Comparison of ENCODE assay signal across 8 mouse cellular contexts in the genomic region with DNA sequence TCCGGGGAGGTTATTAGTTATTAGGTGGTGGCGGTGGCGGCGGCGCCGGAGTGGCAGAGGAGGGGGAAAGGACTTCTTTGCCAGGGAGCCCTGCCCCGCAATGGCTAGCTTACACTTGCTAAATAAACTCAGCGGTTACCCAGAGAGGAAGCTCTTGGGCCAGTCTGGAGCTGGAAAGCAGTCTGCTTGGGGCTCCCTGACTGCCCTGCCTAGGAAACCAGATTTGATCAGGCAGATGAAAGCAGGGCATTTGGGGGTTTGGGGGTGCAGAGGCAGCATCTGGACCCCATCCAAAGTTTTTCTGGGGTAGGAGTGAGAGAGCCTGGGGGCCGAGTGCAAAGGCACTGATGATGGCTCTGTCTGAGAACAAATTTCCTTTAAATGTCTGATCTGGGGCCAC. TPM values are rescaled to one million over a fixed set of nuclear protein-coding genes. Genes with fewer than 3 reads are reported as not detected.
DNase-seq lines count a peak whose midpoint lies in the region; ATAC-seq and TF ChIP-seq lines count a peak whose summit lies in the region.

No protein-coding gene starts in this region.

- no peaks in the 10 kb centered on the region for H3K9me3 ChIP-seq in kidney, postnatal 0 days (replicated peaks; ENCODE audit: low read length)
- H3K9me3 ChIP-seq in embryonic facial prominence, embryonic 11.5 days (replicated peaks; ENCODE audit: control insufficient read depth, low read length), result no peaks in the 10 kb centered on the region
- no peaks in the 10 kb centered on the region for H3K9me3 ChIP-seq in hindbrain, embryonic 15.5 days
- H3K9me3 ChIP-seq in midbrain, embryonic 14.5 days (ENCODE audit: control insufficient read depth, low read length), result no peaks in the 10 kb centered on the region

- peaks cover 15% of the 10 kb centered on the region; the same call in 1 of the 2 replicates for H3K27me3 ChIP-seq in kidney, postnatal 0 days (ENCODE audit: insufficient read depth, low read length)
- H3K27me3 ChIP-seq in embryonic facial prominence, embryonic 11.5 days (ENCODE audit: control insufficient read depth, insufficient read depth, low read length), result 0 out of 2 replicates have a peak, but pooled peaks cover 3% of the 10 kb centered on the region
- peaks cover 8% of the 10 kb centered on the region for H3K27me3 ChIP-seq in hindbrain, embryonic 15.5 days
- H3K27me3 ChIP-seq in midbrain, embryonic 14.5 days (ENCODE audit: control insufficient read depth, insufficient read depth, low read length), result peaks cover 13% of the 10 kb centered on the region; the same call in 1 of the 2 replicates

- 4% methylated on average over 9 of the region's 9 CpGs for WGBS in kidney, postnatal 0 days
- under 1% methylated on average over 9 of the region's 9 CpGs for WGBS in embryonic facial prominence, embryonic 11.5 days
- 4% methylated on average over 9 of the region's 9 CpGs for WGBS in hindbrain, embryonic 15.5 days
- WGBS in midbrain, embryonic 14.5 days, result 4% methylated on average over 8 of the region's 9 CpGs

- 0 out of 2 replicates have a peak overlapping the region, but pooled peaks have one; percentile 6 for H3K9ac ChIP-seq in kidney, postnatal 0 days (ENCODE audit: low read depth, low read length)
- H3K9ac ChIP-seq in embryonic facial prominence, embryonic 11.5 days (replicated peaks; ENCODE audit: low read length), result peak overlapping the region; percentile 58
- peak overlapping the region; percentile 21 for H3K9ac ChIP-seq in hindbrain, embryonic 15.5 days
- H3K9ac ChIP-seq in midbrain, embryonic 14.5 days (replicated peaks; ENCODE audit: low read length), result 0 out of 2 replicates have a peak overlapping the region, but pooled peaks have one; percentile 34

- peak overlapping the region; percentile 60 for H3K4me2 ChIP-seq in kidney, postnatal 0 days (ENCODE audit: low read length)
- H3K4me2 ChIP-seq in embryonic facial prominence, embryonic 11.5 days (ENCODE audit: low read depth, low read length), result peak overlapping the region; percentile 67
- peak overlapping the region; percentile 70 for H3K4me2 ChIP-seq in hindbrain, embryonic 15.5 days
- H3K4me2 ChIP-seq in midbrain, embryonic 14.5 days (ENCODE audit: low read length), result peak overlapping the region; percentile 60

- H3K4me3 ChIP-seq in kidney, postnatal 0 days (replicated peaks; ENCODE audit: low read depth, low read length), result peak overlapping the region; percentile 34
- H3K4me3 ChIP-seq in embryonic facial prominence, embryonic 11.5 days (ENCODE audit: low read depth, low read length), result peak overlapping the region; percentile 42
- H3K4me3 ChIP-seq in hindbrain, embryonic 15.5 days, result peak overlapping the region; percentile 36
- H3K4me3 ChIP-seq in midbrain, embryonic 14.5 days (replicated peaks; ENCODE audit: low read depth, low read length), result peak overlapping the region; percentile 32

- DNase-seq in kidney, postnatal 0 days (ENCODE audit: low spot score), result no peak
- DNase-seq in kidney, adult 8-10 months, result no peak
- peak; percentile 13 for DNase-seq in embryonic facial prominence, embryonic 11.5 days (ENCODE audit: low spot score)
- peak; percentile 28 for DNase-seq in midbrain, embryonic 14.5 days
- no peak for DNase-seq in right cerebral cortex, postnatal 36 days (ENCODE audit: low spot score in 2 of 2)
- no peak for DNase-seq in B cell, adult 2 months
- no peak for DNase-seq in thymus, postnatal 14 days

- no peak overlapping the region for H3K27ac ChIP-seq in kidney, postnatal 0 days
- H3K27ac ChIP-seq in embryonic facial prominence, embryonic 11.5 days (replicated peaks; ENCODE audit: low read depth, low read length), result no peak overlapping the region
- no peak overlapping the region for H3K27ac ChIP-seq in hindbrain, embryonic 15.5 days (replicated peaks)
- H3K27ac ChIP-seq in midbrain, embryonic 14.5 days (replicated peaks; ENCODE audit: low read depth, low read length), result no peak overlapping the region

- ATAC-seq in kidney, postnatal 0 days (replicated peaks; ENCODE audit: low FRiP score, low read depth), result no peak
- no peak for ATAC-seq in embryonic facial prominence, embryonic 11.5 days (replicated peaks; ENCODE audit: insufficient number of reproducible peaks, low FRiP score, low TSS enrichment, low read depth)
- peak; percentile 51 for ATAC-seq in hindbrain, embryonic 15.5 days (ENCODE audit: low FRiP score, low read depth)
- ATAC-seq in midbrain, embryonic 14.5 days (ENCODE audit: low FRiP score, low TSS enrichment), result no peak; the same call in 1 of the 2 replicates

- H3K4me1 ChIP-seq in kidney, postnatal 0 days (replicated peaks; ENCODE audit: insufficient read depth, low read length), result no peaks in the 10 kb centered on the region
- H3K4me1 ChIP-seq in embryonic facial prominence, embryonic 11.5 days (ENCODE audit: control insufficient read depth, insufficient read depth, low read length), result no peaks in the 10 kb centered on the region
- H3K4me1 ChIP-seq in hindbrain, embryonic 15.5 days (replicated peaks), result peaks cover 14% of the 10 kb centered on the region
- peaks cover 9% of the 10 kb centered on the region for H3K4me1 ChIP-seq in midbrain, embryonic 14.5 days (ENCODE audit: control insufficient read depth, insufficient read depth, low read length)

- no peaks in the 10 kb centered on the region for H3K36me3 ChIP-seq in kidney, postnatal 0 days (ENCODE audit: insufficient read depth, low read length)
- H3K36me3 ChIP-seq in embryonic facial prominence, embryonic 11.5 days (replicated peaks; ENCODE audit: control insufficient read depth, insufficient read depth, low read depth, low read length), result no peaks in the 10 kb centered on the region
- no peaks in the 10 kb centered on the region for H3K36me3 ChIP-seq in hindbrain, embryonic 15.5 days
- no peaks in the 10 kb centered on the region for H3K36me3 ChIP-seq in midbrain, embryonic 14.5 days (ENCODE audit: control insufficient read depth, insufficient read depth, low read length)

- no peak for TF ChIP-seq CTCF in kidney, postnatal 0 days (IDR thresholded peaks at IDR 0.05; ENCODE audit: low read depth)

RNA-seq across cellular contexts. Expression of a gene that starts 6.1 kb away (rescaled TPM):
- 0.33 and 0.47 TPM in 2 replicates for polyA plus RNA-seq in kidney, postnatal 0 days (2015; fragmentation: Nextera tagmentation; extraction: Ambion mirVana)
- polyA plus RNA-seq in embryonic facial prominence, embryonic 11.5 days (2014; fragmentation: Nextera tagmentation; extraction: Ambion mirVana), result 4.4 and 4.5 TPM in 2 replicates
- 1.5 TPM in 2 replicates for polyA plus RNA-seq in hindbrain, embryonic 15.5 days (2015; fragmentation: Nextera tagmentation; extraction: Ambion mirVana)
- polyA plus RNA-seq in midbrain, embryonic 14.5 days (2014; fragmentation: Nextera tagmentation; extraction: Ambion mirVana), result 0.36 and 0.45 TPM in 2 replicates

Comparison
In these comparisons a context has a peak if more than half of its experiments do, and no peak if none do; other contexts are left out.
1. DNase-seq: peak in embryonic facial prominence, embryonic 11.5 days (single experiment) and midbrain, embryonic 14.5 days (single experiment); none in kidney, postnatal 0 days (single experiment), kidney, adult 8-10 months (0 of 2), right cerebral cortex, postnatal 36 days (0 of 2), B cell, adult 2 months (0 of 2) and thymus, postnatal 14 days (single experiment).
2. H3K9ac ChIP-seq: peak in every context shown above with its lines; median percentile 58 in embryonic facial prominence, embryonic 11.5 days; 34 in midbrain, embryonic 14.5 days; 21 in hindbrain, embryonic 15.5 days; 6 in kidney, postnatal 0 days.
3. Peak in every context shown above with its lines, with median percentiles within 50 percentile points of each other: H3K4me2 ChIP-seq and H3K4me3 ChIP-seq.